Mouse (Mus musculus) cerebellum, adult 11-12 months (tissue): ENCODE measurements around the gene Gm7361.
"Not testable (repeated sequence)": the region's sequence is repeated elsewhere in the genome, so short reads cannot be mapped to it uniquely, and the experiment has no call there.

Source experiments
- DNase-seq: peaks from one replicate; pipeline ENCODE4 v3.0.0; 2022

Gm7361 gene

GRCm38 (mm10) chr5:26257391-26257790 is at the start of gene Gm7361:
Gene Gm7361 (plus strand): TSS chr5:26257691.
- DNase-seq = not testable (repeated sequence)

GRCm38 (mm10) chr5:26211030-26211429 is 46.5 kb upstream of the Gm7361 start:
- DNase-seq = no peak

- DNase-seq = no peak
Observed at GRCm38 (mm10) chr5:26222076-26222475, 35.4 kb upstream of the Gm7361 start.

GRCm38 (mm10) chr5:26266656-26267055 is 9.2 kb downstream of the Gm7361 start:
- DNase-seq = not testable (repeated sequence)

GRCm38 (mm10) chr5:26280361-26280760 is 22.9 kb downstream of the Gm7361 start:
- no peak for DNase-seq

GRCm38 (mm10) chr5:26281717-26282116 is 24.2 kb downstream of the Gm7361 start:
- no peak for DNase-seq

GRCm38 (mm10) chr5:26282282-26282681 is 24.8 kb downstream of the Gm7361 start:
- DNase-seq = peak; percentile 85

- DNase-seq = no peak
Observed at GRCm38 (mm10) chr5:26283399-26283798, 25.9 kb downstream of the Gm7361 start.

- DNase-seq = no peak
Observed at GRCm38 (mm10) chr5:26291621-26292020, 34.1 kb downstream of the Gm7361 start.

GRCm38 (mm10) chr5:26293258-26293657 is 35.8 kb downstream of the Gm7361 start:
- no peak for DNase-seq
